Comparison of ENCODE assay signal across 8 mouse cellular contexts in the genomic region with DNA sequence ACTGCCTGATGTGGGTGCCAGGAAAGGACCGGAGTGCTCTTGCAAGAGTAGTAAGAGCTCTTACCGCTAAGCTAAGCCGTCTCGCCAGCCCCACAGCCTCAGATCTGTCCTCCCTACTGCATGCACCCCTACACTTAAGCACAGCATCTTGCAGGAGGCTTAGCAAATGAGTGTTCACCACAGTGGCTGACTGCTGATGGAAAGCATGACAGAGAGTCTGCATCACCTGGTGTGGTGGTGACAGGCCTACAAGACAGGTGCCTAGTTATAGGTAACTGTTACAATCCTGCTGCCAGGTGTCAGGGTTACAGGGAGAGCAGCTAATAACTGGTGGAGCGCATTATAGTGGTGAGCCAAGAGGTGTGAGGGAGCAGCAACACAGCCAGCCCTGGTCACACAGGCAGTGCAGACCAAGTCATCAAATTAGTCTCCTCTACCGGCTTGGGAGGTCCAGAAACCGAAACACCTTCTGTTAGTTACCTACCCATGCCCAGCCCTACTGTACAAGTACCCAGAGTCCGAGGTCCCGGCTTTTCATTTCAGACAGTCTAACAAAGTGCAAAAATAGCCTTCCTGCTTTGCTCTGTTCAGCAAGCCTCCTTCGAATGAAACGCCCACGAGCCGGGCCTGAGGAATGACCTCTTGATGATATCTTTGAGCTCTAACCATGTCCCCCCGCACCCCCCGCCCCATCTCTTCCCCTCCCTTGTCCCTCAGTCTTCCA. TPM values are rescaled to one million over a fixed set of nuclear protein-coding genes. Genes with fewer than 3 reads are reported as not detected.
DNase-seq lines count a peak whose midpoint lies in the region; ATAC-seq and TF ChIP-seq lines count a peak whose summit lies in the region.

No protein-coding gene starts in this region.

- no peak for TF ChIP-seq CTCF in left cerebral cortex, adult 2 months (IDR thresholded peaks at IDR 0.05)

- no peak for DNase-seq in left cerebral cortex, adult 2 months (ENCODE audit: extremely low spot score in 1 of 2, low spot score in 2 of 2)
- no peak for DNase-seq in left cerebral cortex, adult 8-10 months (ENCODE audit: low spot score in 2 of 2)
- DNase-seq in forebrain, embryonic 10.5 days (ENCODE audit: extremely low spot score, low spot score): no peak
- DNase-seq in gastrocnemius, postnatal 4 days (ENCODE audit: low spot score in 2 of 2): no peak
- DNase-seq in gastrocnemius, postnatal 25 days: no peak

- no peaks in the 10 kb centered on the region for H3K36me3 ChIP-seq in forebrain, embryonic 10.5 days (replicated peaks)
- no peaks in the 10 kb centered on the region for H3K36me3 ChIP-seq in limb, embryonic 12.5 days
- H3K36me3 ChIP-seq in neural tube, embryonic 14.5 days (ENCODE audit: control insufficient read depth, insufficient read depth, low read length): no peaks in the 10 kb centered on the region

- intact Hi-C loops in left cerebral cortex, adult 2 months (cut with DNase I): no loop called here

- peak overlapping the region; percentile 86 for H3K4me2 ChIP-seq in limb, embryonic 12.5 days
- peak overlapping the region; percentile 85 for H3K4me2 ChIP-seq in neural tube, embryonic 14.5 days (ENCODE audit: low read depth, low read length)

- H3K4me1 ChIP-seq in forebrain, embryonic 10.5 days: peaks cover 69% of the 10 kb centered on the region
- peaks cover 47% of the 10 kb centered on the region for H3K4me1 ChIP-seq in limb, embryonic 12.5 days (replicated peaks)
- peaks cover 24% of the 10 kb centered on the region for H3K4me1 ChIP-seq in neural tube, embryonic 14.5 days (ENCODE audit: control insufficient read depth, insufficient read depth, low read length)

- 17% methylated on average over 15 of the region's 15 CpGs for WGBS in forebrain, embryonic 10.5 days
- 13% methylated on average over 15 of the region's 15 CpGs for WGBS in limb, embryonic 12.5 days
- WGBS in neural tube, embryonic 14.5 days: 9% methylated on average over 15 of the region's 15 CpGs

- H3K27me3 ChIP-seq in forebrain, embryonic 10.5 days (ENCODE audit: poor library complexity, severe bottlenecking): peaks cover 13% of the 10 kb centered on the region
- H3K27me3 ChIP-seq in limb, embryonic 12.5 days: no peaks in the 10 kb centered on the region
- H3K27me3 ChIP-seq in neural tube, embryonic 14.5 days (ENCODE audit: control insufficient read depth, insufficient read depth, low read length): no peaks in the 10 kb centered on the region

- no peaks in the 10 kb centered on the region for H3K9me3 ChIP-seq in forebrain, embryonic 10.5 days
- no peaks in the 10 kb centered on the region for H3K9me3 ChIP-seq in limb, embryonic 12.5 days
- H3K9me3 ChIP-seq in neural tube, embryonic 14.5 days (ENCODE audit: control insufficient read depth, low read length): no peaks in the 10 kb centered on the region

- ATAC-seq in limb, embryonic 12.5 days (ENCODE audit: insufficient number of reproducible peaks, insufficient read depth, low FRiP score, low TSS enrichment, low read depth): no peak
- peak; percentile 18; the same call in 1 of the 2 replicates for ATAC-seq in neural tube, embryonic 14.5 days (ENCODE audit: low read depth)
- no peak for ATAC-seq in cerebellum, adult (ENCODE audit: insufficient number of reproducible peaks, low FRiP score, low TSS enrichment)

- H3K4me3 ChIP-seq in left cerebral cortex, adult 2 months: peak overlapping the region; percentile 93
- peak overlapping the region; percentile 83 for H3K4me3 ChIP-seq in forebrain, embryonic 10.5 days
- peak overlapping the region; percentile 82 for H3K4me3 ChIP-seq in limb, embryonic 12.5 days (replicated peaks)
- H3K4me3 ChIP-seq in neural tube, embryonic 14.5 days (ENCODE audit: low read depth, low read length): peak overlapping the region; percentile 67

- H3K9ac ChIP-seq in limb, embryonic 12.5 days (replicated peaks): peak overlapping the region; percentile 93
- H3K9ac ChIP-seq in neural tube, embryonic 14.5 days (replicated peaks; ENCODE audit: low read depth, low read length): peak overlapping the region; percentile 97

- peak overlapping the region; percentile 12; the same call in 1 of the 2 replicates for H3K27ac ChIP-seq in left cerebral cortex, adult 2 months
- peak overlapping the region; percentile 98 for H3K27ac ChIP-seq in forebrain, embryonic 10.5 days
- H3K27ac ChIP-seq in limb, embryonic 12.5 days: peak overlapping the region; percentile 74
- H3K27ac ChIP-seq in neural tube, embryonic 14.5 days (ENCODE audit: low read depth, low read length): peak overlapping the region; percentile 92

RNA-seq across cellular contexts. Expression of gene Fam129b, which starts 0.8 kb away (rescaled TPM):
- 10 to 100 TPM; 24.4 to 31.4 TPM for total RNA-seq in left cerebral cortex, adult 2 months (2021)
- total RNA-seq in left cerebral cortex, adult 8-10 months (2022): 10 to 100 TPM; 24.7 to 31.8 (median 28.4) TPM
- 22.8 and 25.3 TPM in 2 replicates for polyA plus RNA-seq in forebrain, embryonic 10.5 days (2016; fragmentation: Nextera tagmentation; extraction: Ambion mirVana)
- polyA plus RNA-seq in limb, embryonic 12.5 days (2016; fragmentation: Nextera tagmentation; extraction: Ambion mirVana): 48.0 and 48.1 TPM in 2 replicates
- polyA plus RNA-seq in neural tube, embryonic 14.5 days (2014; fragmentation: Nextera tagmentation; extraction: Ambion mirVana): 11.8 and 18.3 TPM in 2 replicates
- 10 to 100 TPM; 26.8 to 27.5 TPM for total RNA-seq in gastrocnemius, postnatal 4 days (2021)
- 10 to 100 TPM in 1 of 2 experiments, 1 to 10 TPM in 1; 8.1 to 12.4 TPM for total RNA-seq in gastrocnemius, postnatal 25 days (2021)

RNA-seq across cellular contexts. Expression of gene Stxbp1, which starts 28.1 kb away (rescaled TPM):
- total RNA-seq in left cerebral cortex, adult 2 months (2021): 100 to 1,000 TPM; 947 to 984 TPM
- total RNA-seq in left cerebral cortex, adult 8-10 months (2022): 100 to 1,000 TPM; 883 to 958 (median 954) TPM
- polyA plus RNA-seq in forebrain, embryonic 10.5 days (2016; fragmentation: Nextera tagmentation; extraction: Ambion mirVana): 18.7 and 20.8 TPM in 2 replicates
- polyA plus RNA-seq in limb, embryonic 12.5 days (2016; fragmentation: Nextera tagmentation; extraction: Ambion mirVana): 18.8 and 20.0 TPM in 2 replicates
- 290 and 312 TPM in 2 replicates for polyA plus RNA-seq in neural tube, embryonic 14.5 days (2014; fragmentation: Nextera tagmentation; extraction: Ambion mirVana)
- total RNA-seq in gastrocnemius, postnatal 4 days (2021): 10 to 100 TPM; 16.3 to 16.9 TPM
- total RNA-seq in gastrocnemius, postnatal 25 days (2021): 1 to 10 TPM; 2.7 to 3.8 TPM

Comparison
In these comparisons a context has a peak if more than half of its experiments do, and no peak if none do; other contexts are left out.
1. H3K27ac ChIP-seq: peak in every context shown above with its lines; median percentile 98 in forebrain, embryonic 10.5 days; 92 in neural tube, embryonic 14.5 days; 74 in limb, embryonic 12.5 days; 12 in left cerebral cortex, adult 2 months.
2. RNA of gene Stxbp1, which starts 28.1 kb away (total RNA-seq): 947 to 984 TPM in left cerebral cortex, adult 2 months and 883 to 958 TPM in left cerebral cortex, adult 8-10 months; 16.3 to 16.9 TPM in gastrocnemius, postnatal 4 days and 2.7 to 3.8 TPM in gastrocnemius, postnatal 25 days; every median in the first group is over 10 times any median in the second.
3. Peak in every context shown above with its lines, with median percentiles within 50 percentile points of each other: H3K4me3 ChIP-seq.